Mouse (Mus musculus) CH12.LX (cell line): ENCODE measurements around the gene Vangl2. TPM values are rescaled to one million over a fixed set of nuclear protein-coding genes. Genes with fewer than 3 reads are reported as not detected.

Experiments used
- DNase-seq: peaks from one replicate; pipeline ENCODE4 v3.0.0-alpha.2; 2013; ENCODE audit errors: extremely low read depth
- H3K27ac ChIP-seq: 2 replicates; pipeline ENCODE4 v1.5.1; 2012; ENCODE audit warnings: low read depth, mild to moderate bottlenecking, control low read depth, moderate library complexity; ENCODE audit not compliant: insufficient read depth
- H3K27me3 ChIP-seq: replicated peaks from 2 replicates; pipeline ENCODE3; 2012; ENCODE audit warnings: inconsistent platforms
- H3K36me3 ChIP-seq, 2 experiments: replicated peaks in 1 of 2; 2 replicates each; pipeline versions ENCODE3 to v1.6.1; 2012; ENCODE audit warnings: inconsistent platforms in 1 of 2, low read length in 1 of 2, mild to moderate bottlenecking in 1 of 2, mixed read lengths in 1 of 2, moderate library complexity in 1 of 2; ENCODE audit not compliant: control insufficient read depth in 1 of 2, insufficient read depth in 1 of 2
- H3K4me1 ChIP-seq, 2 experiments: 2 replicates each; pipeline ENCODE4 v1.6.1; 2012; ENCODE audit warnings: inconsistent platforms in 1 of 2, moderate library complexity in 1 of 2; ENCODE audit not compliant: insufficient read depth in 2 of 2, control insufficient read depth in 1 of 2
- H3K4me2 ChIP-seq: 2 replicates; pipeline ENCODE4 v1.6.1; 2012; ENCODE audit warnings: low read depth, mild to moderate bottlenecking, control low read depth; ENCODE audit not compliant: poor library complexity, insufficient read depth, severe bottlenecking
- H3K4me3 ChIP-seq, 3 experiments: fragments of 150-350 bp in 1 of 3; sonication (generic) in 1 of 3; replicated peaks in 1 of 3; 2 replicates each; pipeline versions ENCODE3 to v1.5.1; 2011 to 2012; ENCODE audit warnings: low read depth in 2 of 3, low read length in 2 of 3, mild to moderate bottlenecking in 2 of 3, moderate library complexity in 2 of 3, control low read depth in 1 of 3, improper control_type of control experiment in 1 of 3, inconsistent platforms in 1 of 3, mixed read lengths in 1 of 3; ENCODE audit not compliant: poor library complexity in 1 of 3
- H3K79me2 ChIP-seq: replicated peaks from 2 replicates; pipeline ENCODE4 v1.6.1; 2012; ENCODE audit warnings: mild to moderate bottlenecking, moderate library complexity; ENCODE audit not compliant: control insufficient read depth, poor library complexity, insufficient read depth, severe bottlenecking; ENCODE audit errors: extremely low read depth
- H3K9ac ChIP-seq: 2 replicates; pipeline ENCODE4 v1.6.1; 2012; ENCODE audit warnings: low read depth, mild to moderate bottlenecking, control low read depth, moderate library complexity; ENCODE audit not compliant: insufficient read depth
- H3K9me3 ChIP-seq: replicated peaks from 2 replicates; pipeline ENCODE3; 2012; ENCODE audit warnings: low read length, inconsistent platforms, mixed read lengths
- BHLHE40 ChIP-seq: IDR thresholded peaks from 2 replicates; pipeline ENCODE4 v1.6.1; 2011; ENCODE audit warnings: mild to moderate bottlenecking, low read depth, low read length, improper control_type of control experiment
- CHD1 ChIP-seq: IDR thresholded peaks from 2 replicates; pipeline ENCODE4 v1.6.1; 2012; ENCODE audit warnings: low read depth, low read length, improper control_type of control experiment, inconsistent platforms
- E2F4 ChIP-seq: IDR thresholded peaks from 2 replicates; pipeline ENCODE4 v1.6.1; 2011; ENCODE audit warnings: low read depth, low read length, improper control_type of control experiment; ENCODE audit not compliant: insufficient replicate concordance
- ELF1 ChIP-seq: IDR thresholded peaks from 2 replicates; pipeline ENCODE4 v1.6.1; 2014; ENCODE audit warnings: low read depth, mild to moderate bottlenecking, inconsistent platforms, low read length, improper control_type of control experiment
- HCFC1 ChIP-seq: IDR thresholded peaks from 2 replicates; pipeline ENCODE4 v1.6.1; 2012; ENCODE audit warnings: low read depth, mild to moderate bottlenecking, inconsistent platforms, low read length, improper control_type of control experiment
- IRF4 ChIP-seq: IDR thresholded peaks from 2 replicates; pipeline ENCODE4 v1.6.1; 2014; ENCODE audit warnings: low read depth, mild to moderate bottlenecking, inconsistent platforms, low read length, improper control_type of control experiment
- JUN ChIP-seq: IDR thresholded peaks from 2 replicates; pipeline ENCODE4 v1.6.1; 2011; ENCODE audit warnings: low read depth, mild to moderate bottlenecking, low read length, improper control_type of control experiment, moderate library complexity; ENCODE audit not compliant: insufficient read depth
- JUND ChIP-seq: conservative IDR thresholded peaks from 2 replicates; pipeline ENCODE4 v1.6.1; 2011; ENCODE audit warnings: low read depth, low read length, improper control_type of control experiment
- KAT2A ChIP-seq: IDR thresholded peaks from 2 replicates; pipeline ENCODE4 v1.6.1; 2012; ENCODE audit warnings: low read length, improper control_type of control experiment, inconsistent platforms; ENCODE audit not compliant: insufficient replicate concordance
- MAFK ChIP-seq: IDR thresholded peaks from 2 replicates; pipeline ENCODE4 v1.6.1; 2011; ENCODE audit warnings: low read length, improper control_type of control experiment; ENCODE audit not compliant: insufficient replicate concordance
- MAX ChIP-seq: IDR thresholded peaks from 2 replicates; pipeline ENCODE4 v1.6.1; 2011; ENCODE audit warnings: low read length, improper control_type of control experiment
- MXI1 ChIP-seq: IDR thresholded peaks from 2 replicates; pipeline ENCODE4 v1.6.1; 2011; ENCODE audit warnings: mild to moderate bottlenecking, low read depth, low read length, improper control_type of control experiment
- MYC ChIP-seq: IDR thresholded peaks from 2 replicates; pipeline ENCODE4 v1.6.1; 2011; ENCODE audit warnings: low read depth, mild to moderate bottlenecking, improper control_type of control experiment, low read length
- PAX5 ChIP-seq: IDR thresholded peaks from 2 replicates; pipeline ENCODE4 v1.6.1; 2012; ENCODE audit warnings: low read length, inconsistent platforms, mixed read lengths
- POLR2AphosphoS2 ChIP-seq: IDR thresholded peaks from 2 replicates; pipeline ENCODE4 v1.6.1; 2011; ENCODE audit warnings: low read depth, low read length, improper control_type of control experiment
- RCOR1 ChIP-seq: conservative IDR thresholded peaks from 2 replicates; pipeline ENCODE4 v1.6.1; 2012; ENCODE audit warnings: low read depth, mild to moderate bottlenecking, inconsistent platforms, low read length, improper control_type of control experiment
- SIN3A ChIP-seq: IDR thresholded peaks from 2 replicates; pipeline ENCODE4 v1.6.1; 2012; ENCODE audit warnings: low read length, improper control_type of control experiment, inconsistent platforms
- TBP ChIP-seq: conservative IDR thresholded peaks from 2 replicates; pipeline ENCODE4 v1.6.1; 2011; ENCODE audit warnings: low read depth, low read length, improper control_type of control experiment
- TCF12 ChIP-seq: IDR thresholded peaks from 2 replicates; pipeline ENCODE4 v1.6.1; 2014; ENCODE audit warnings: low read depth, mild to moderate bottlenecking, inconsistent platforms, low read length, improper control_type of control experiment
- UBTF ChIP-seq: IDR thresholded peaks from 2 replicates; pipeline ENCODE4 v1.6.1; 2012; ENCODE audit warnings: low read depth, mild to moderate bottlenecking, inconsistent platforms, low read length, improper control_type of control experiment, moderate library complexity
- USF2 ChIP-seq: conservative IDR thresholded peaks from 2 replicates; pipeline ENCODE4 v1.6.1; 2011; ENCODE audit warnings: low read depth, low read length, improper control_type of control experiment
- ZC3H11A ChIP-seq: IDR thresholded peaks from 2 replicates; pipeline ENCODE4 v1.6.1; 2012; ENCODE audit warnings: low read depth, mild to moderate bottlenecking, inconsistent platforms, low read length, improper control_type of control experiment
- ZKSCAN1 ChIP-seq: IDR thresholded peaks from 2 replicates; pipeline ENCODE4 v1.6.1; 2012; ENCODE audit warnings: low read depth, inconsistent platforms, low read length, improper control_type of control experiment, borderline replicate concordance
- ZNF384 ChIP-seq: IDR thresholded peaks from 2 replicates; pipeline ENCODE4 v1.6.1; 2012; ENCODE audit warnings: low read depth, low read length, improper control_type of control experiment, inconsistent platforms
- dilution Hi-C: fragments of 300-500 bp; cut with MboI; formaldehyde crosslinking; loops from 2 replicates; pipeline ENCODE4 v1.14.3; 2020; ENCODE audit warnings: low sequenced_read_pairs; ENCODE audit not compliant: extremely low pct_unique_long_range_greater_than_20kb, extremely low pct_ligation_motif_present
- in situ Hi-C: fragments of 300-500 bp; cut with MboI; formaldehyde crosslinking; loops from 3 replicates; pipeline ENCODE4 v1.14.3; 2019; ENCODE audit warnings: low sequenced_read_pairs, low pct_ligation_motif_present, low pct_unique_long_range_greater_than_20kb, mixed read lengths
- polyA plus RNA-seq: library from polyadenylated mRNA; unstranded; fragments of >175 nt; gene quantifications from 2 replicates; pipeline ENCODE4 v1.2.1, GENCODE M21; 2012; ENCODE audit warnings: low read depth; ENCODE audit not compliant: insufficient read length
- total RNA-seq, 2 experiments: library from RNA; depleted of rRNA; stranded (reverse); fragments of 300-350 nt in 1 of 2; fragments of >200 nt in 1 of 2; gene quantifications; 2 replicates each; pipeline ENCODE4 v1.2.3; 2012 to 2014

The Vangl2 gene
- total and polyA plus RNA-seq, 3 experiments: 3.6 to 7.9 (median 7.3) TPM

- Histone ChIP-seq H3K27ac (no peak overlapping the region), H3K36me3 (peaks cover 0 to 6% of the 10 kb centered on the region in 2 experiments), H3K79me2 (no peaks in the 10 kb centered on the region), H3K9me3 (no peaks in the 10 kb centered on the region), H3K4me2 (no peak overlapping the region), H3K4me3 (no peak overlapping the region), H3K27me3 (no peaks in the 10 kb centered on the region), H3K9ac (no peak overlapping the region), H3K4me1 (peaks cover 25 to 43% of the 10 kb centered on the region in 2 experiments)
- no peak for DNase-seq
- in situ Hi-C loops: no loop called here
- TF ChIP-seq SIN3A: no peak
- TF ChIP-seq IRF4: no peak
- TF ChIP-seq UBTF: no peak
- TF ChIP-seq RCOR1: no peak
- TF ChIP-seq USF2: no peak
- no peak for TF ChIP-seq ZKSCAN1
- TF ChIP-seq E2F4: no peak
- TF ChIP-seq ZC3H11A: no peak
- TF ChIP-seq CHD1: no peak
- TF ChIP-seq MXI1: no peak
- no peak for TF ChIP-seq KAT2A
- no peak for TF ChIP-seq BHLHE40
- TF ChIP-seq ELF1: no peak
- TF ChIP-seq POLR2AphosphoS2: no peak
- no peak for TF ChIP-seq MYC
- no peak for TF ChIP-seq ZNF384
- no peak for TF ChIP-seq MAX
- TF ChIP-seq TBP: no peak
- TF ChIP-seq PAX5: no peak
- dilution Hi-C loops: no loop called here
These were observed 30.6 kb upstream of the Vangl2 start for GRCm38 (mm10) chr1:172058874-172059273.

- Histone ChIP-seq H3K79me2 (no peaks in the 10 kb centered on the region), H3K27ac (no peak overlapping the region), H3K27me3 (no peaks in the 10 kb centered on the region), H3K4me3 (no peak overlapping the region), H3K4me2 (no peak overlapping the region), H3K36me3 (peaks cover 0 to 1% of the 10 kb centered on the region in 2 experiments)
- dilution Hi-C loops (no loop called here), in situ Hi-C loops (no loop called here)
- DNase-seq: no peak
- no peak for TF ChIP-seq JUND
- no peak for TF ChIP-seq TCF12
- TF ChIP-seq MYC: no peak
- TF ChIP-seq HCFC1: no peak
- no peak for TF ChIP-seq ZNF384
- no peak for TF ChIP-seq MAFK
- TF ChIP-seq JUN: no peak
- TF ChIP-seq, all 38 proteins: peak for 0
- Histone ChIP-seq H3K9me3 (no peaks in the 10 kb centered on the region), H3K9ac (no peak overlapping the region), H3K4me1 (peaks cover 25 to 43% of the 10 kb centered on the region in 2 experiments)
These were observed 30.1 kb upstream of the Vangl2 start for GRCm38 (mm10) chr1:172058321-172058720.
